ENCODE assay signal across 17 mouse cellular contexts in the genomic region with DNA sequence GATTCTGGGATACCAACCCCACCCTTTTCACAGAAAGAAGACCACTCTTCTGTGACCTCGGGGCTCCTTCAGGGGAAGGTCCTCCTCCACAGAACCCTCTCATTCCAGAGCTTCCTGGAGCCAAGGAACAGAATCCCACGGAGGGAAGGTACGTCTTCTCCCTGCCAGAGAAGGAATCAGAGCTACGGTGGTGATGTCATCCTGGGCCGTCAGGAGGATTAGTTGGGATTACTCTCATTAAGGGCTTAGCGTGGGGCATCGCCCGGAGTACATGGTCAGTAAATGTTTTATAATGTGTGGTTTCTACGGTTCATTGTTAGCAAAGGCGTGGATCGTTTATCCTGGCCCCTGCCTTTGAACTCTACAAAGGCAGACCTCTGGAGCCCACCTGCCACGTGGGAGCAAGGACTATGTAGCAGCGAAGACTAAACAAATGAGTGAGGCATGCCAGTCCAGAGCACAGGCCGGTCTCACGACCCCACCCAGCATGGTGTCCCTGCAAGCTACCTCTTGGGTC.
"Had no signal": no experiment of that assay in that cellular context is flagged by ENCODE, and none has a peak within 500 bp of the region (broad histone marks: within the 10 kb centered on the region; RNA-seq: fewer than 3 reads in every experiment).

No protein-coding gene starts in this region.

- H3K4me2 ChIP-seq: intestine, embryonic 15.5 days; liver, embryonic 13.5 days; lung, embryonic 14.5 days; stomach, embryonic 15.5 days had no signal

- H3K27me3 ChIP-seq: intestine, embryonic 15.5 days; stomach, embryonic 15.5 days had no signal

- H3K9ac ChIP-seq: intestine, embryonic 15.5 days; liver, embryonic 13.5 days; lung, embryonic 14.5 days; stomach, embryonic 15.5 days had no signal

- ATAC-seq: intestine, embryonic 15.5 days; lung, postnatal 0 days had no signal

- H3K36me3 ChIP-seq: intestine, embryonic 15.5 days; liver, embryonic 13.5 days; stomach, embryonic 15.5 days had no signal

- DNase-seq: kidney, adult 18-20 months; kidney, adult 9 months; kidney, postnatal 25 days; layer of hippocampus, adult 9-11 months; liver, embryonic 13.5 days; lung, embryonic 14.5 days; midbrain, embryonic 14.5 days; right cerebral cortex, adult 18-20 months; right cerebral cortex, postnatal 14 days; right cerebral cortex, postnatal 4 days; thymus, adult 18-20 months; thymus, postnatal 36 days had no signal

- H3K4me3 ChIP-seq: intestine, embryonic 15.5 days; layer of hippocampus, adult 2 months; liver, embryonic 13.5 days; stomach, embryonic 15.5 days had no signal

- H3K9me3 ChIP-seq: intestine, embryonic 15.5 days; liver, embryonic 13.5 days; stomach, embryonic 15.5 days had no signal

- H3K27ac ChIP-seq: intestine, embryonic 15.5 days; layer of hippocampus, adult 2 months; liver, embryonic 13.5 days; macrophage; stomach, embryonic 15.5 days had no signal

- H3K4me1 ChIP-seq: liver, embryonic 13.5 days had no signal
